Mouse (Mus musculus) right cerebral cortex, postnatal 4 days (tissue): ENCODE measurements around the gene Olfr603.
"Not testable (repeated sequence)": the region's sequence is repeated elsewhere in the genome, so short reads cannot be mapped to it uniquely, and the experiment has no call there.

ENCODE experiments used
- DNase-seq: peaks from one replicate; pipeline ENCODE4 v3.0.0-alpha.2; 2022

The Olfr603 gene

GRCm38 (mm10) chr7:103386077-103386476 is at the start of gene Olfr603:
TSS of gene Olfr603 (minus strand) at chr7:103386177.
- no peak for DNase-seq

DNA sequence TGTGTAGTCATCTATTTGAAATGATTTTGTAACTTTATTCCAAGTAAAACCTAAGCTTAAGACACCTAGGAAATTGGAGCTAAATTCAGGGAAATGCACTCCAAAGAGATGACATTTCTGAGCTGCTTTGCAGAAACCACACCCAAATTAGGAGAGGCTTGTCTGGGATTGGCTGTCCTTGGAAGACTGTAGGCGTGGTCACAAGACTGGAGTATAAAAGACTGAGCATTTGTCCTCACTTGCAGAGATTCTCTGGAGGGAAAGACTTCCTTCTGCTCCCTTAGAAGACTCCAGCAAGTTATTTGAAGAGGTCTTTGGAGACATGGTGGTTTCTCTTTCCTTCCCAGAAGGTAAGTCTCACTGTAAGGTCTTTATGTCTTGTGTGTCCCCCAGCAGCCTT is 28.8 kb upstream of the Olfr603 start, which contains the start of gene Usp17lc:
Gene Usp17lc (plus strand): TSS at position 301 of the 400 bp plus-strand sequence.
- not testable (repeated sequence) for DNase-seq

- DNase-seq, result not testable (repeated sequence)
These were observed 20.6 kb upstream of the Olfr603 start for GRCm38 (mm10) chr7:103406521-103407055.

GRCm38 (mm10) chr7:103398981-103399380 is 13.0 kb upstream of the Olfr603 start:
- no peak for DNase-seq

GRCm38 (mm10) chr7:103397758-103398157 is 11.8 kb upstream of the Olfr603 start:
- no peak for DNase-seq

- no peak for DNase-seq
These were observed 23.4 kb downstream of the Olfr603 start, which contains the start of gene Olfr601 for GRCm38 (mm10) chr7:103362555-103362954. TSS of gene Olfr601 (minus strand) at chr7:103362655.

DNA sequence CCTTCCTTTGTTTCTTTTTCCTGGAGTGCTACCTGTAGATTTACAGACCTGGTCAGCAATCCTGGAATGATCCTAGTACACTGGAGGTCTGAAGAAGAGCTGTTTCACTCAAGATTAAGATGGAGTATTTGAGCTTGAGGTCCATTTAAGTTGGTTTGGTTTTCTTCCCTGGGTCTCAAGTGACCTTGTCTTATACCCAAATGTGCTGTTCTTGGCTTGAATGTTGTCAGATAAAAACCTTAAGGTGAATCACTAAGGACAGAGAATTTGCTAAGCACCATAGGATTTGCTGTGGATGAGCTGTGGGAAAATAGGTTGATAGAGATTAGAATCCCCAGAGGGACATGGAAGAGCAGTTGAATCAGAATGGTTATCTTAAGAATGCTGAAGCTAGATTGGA is 36.4 kb downstream of the Olfr603 start, which contains the start of gene Olfr600:
Gene Olfr600 (minus strand): TSS at position 101 of the 400 bp plus-strand sequence.
- DNase-seq, result no peak

GRCm38 (mm10) chr7:103335617-103336016 is 50.4 kb downstream of the Olfr603 start, which contains the start of gene Olfr599:
TSS of gene Olfr599 (plus strand) at chr7:103335917.
- DNase-seq, result no peak
